Mouse (Mus musculus) right cerebral cortex, postnatal 14 days (tissue): ENCODE data around the gene Chrnb2.
A peak's percentile ranks its signal among the peaks of the same experiment; 100 is the strongest.

Experiments
- DNase-seq: peaks from one replicate; pipeline ENCODE4 v3.0.0; 2022

Chrnb2 gene

DNA sequence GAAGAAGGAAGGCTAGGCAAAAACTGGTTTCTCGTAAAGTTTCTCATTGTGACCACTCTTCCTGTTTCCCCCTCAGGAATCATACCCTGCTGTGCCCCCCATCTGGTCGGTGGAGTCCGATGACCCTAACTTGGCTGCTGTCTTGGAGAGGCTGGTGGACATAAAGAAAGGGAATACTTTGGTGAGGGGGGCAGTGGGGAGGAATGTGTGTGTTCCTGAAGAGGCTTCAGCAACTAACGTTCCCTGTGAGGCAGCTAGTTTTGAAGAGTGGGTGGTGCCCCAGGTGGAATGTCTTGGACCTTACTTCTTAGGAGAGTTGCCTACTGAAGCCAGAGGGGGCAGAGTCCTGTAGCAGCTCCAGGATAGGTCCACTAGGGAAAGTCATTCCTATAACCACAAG is 11.6 kb upstream of the Chrnb2 start:
- DNase-seq = no peak

DNA sequence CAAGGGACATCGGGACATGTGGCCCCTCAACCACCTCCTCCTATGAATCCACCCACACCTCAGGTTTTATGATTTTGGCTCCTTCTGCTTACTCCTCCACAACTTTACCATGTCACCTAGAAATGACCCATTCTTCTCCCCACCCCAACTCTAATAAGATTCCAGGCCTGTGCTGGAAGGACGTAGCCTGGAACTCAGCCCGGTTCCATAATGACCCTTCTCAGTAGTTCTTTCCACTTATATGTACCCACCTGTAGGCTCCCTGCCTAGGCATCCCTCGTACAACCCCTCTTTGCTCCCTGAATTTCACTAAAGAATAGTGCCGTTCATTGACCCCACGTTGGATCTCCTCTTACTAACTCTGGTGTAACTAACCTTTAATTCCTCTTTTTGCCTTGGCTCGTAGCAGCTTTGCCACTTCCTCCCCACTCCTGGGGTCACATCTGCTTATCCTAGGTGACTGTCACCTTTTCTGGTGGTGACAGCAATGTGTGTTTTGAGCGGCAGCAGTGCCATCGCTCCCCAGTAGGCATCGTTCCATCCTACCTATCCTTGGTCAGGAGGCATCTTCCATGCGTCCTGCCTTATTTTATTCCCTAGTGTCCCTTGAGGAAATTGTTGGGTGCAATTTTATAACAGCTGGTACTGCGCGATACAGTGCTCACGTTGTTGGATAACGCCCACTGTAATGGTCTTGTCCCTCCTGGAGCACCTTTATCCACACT is 10.0 kb upstream of the Chrnb2 start:
- DNase-seq = no peak

DNA sequence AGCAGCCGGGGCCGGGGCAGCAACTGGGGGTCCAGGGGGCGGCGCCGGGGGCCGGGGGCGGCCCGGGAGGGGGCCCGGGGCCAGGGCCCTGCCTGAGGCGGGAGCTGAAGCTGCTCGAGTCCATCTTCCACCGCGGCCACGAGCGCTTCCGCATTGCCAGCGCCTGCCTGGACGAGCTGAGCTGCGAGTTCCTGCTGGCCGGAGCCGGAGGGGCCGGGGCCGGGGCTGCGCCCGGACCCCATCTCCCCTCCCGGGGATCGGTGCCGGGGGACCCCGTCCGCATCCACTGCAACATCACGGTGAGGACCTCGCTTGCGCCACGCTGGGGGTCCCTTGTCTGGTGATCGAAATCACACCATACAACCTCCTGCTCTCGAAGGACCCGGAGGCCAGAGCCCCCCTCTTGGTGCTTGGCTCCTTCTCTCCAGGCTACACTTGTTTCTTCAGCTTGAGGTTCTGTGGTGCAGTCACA is 9.3 kb upstream of the Chrnb2 start:
- peak; percentile 45 for DNase-seq

DNA sequence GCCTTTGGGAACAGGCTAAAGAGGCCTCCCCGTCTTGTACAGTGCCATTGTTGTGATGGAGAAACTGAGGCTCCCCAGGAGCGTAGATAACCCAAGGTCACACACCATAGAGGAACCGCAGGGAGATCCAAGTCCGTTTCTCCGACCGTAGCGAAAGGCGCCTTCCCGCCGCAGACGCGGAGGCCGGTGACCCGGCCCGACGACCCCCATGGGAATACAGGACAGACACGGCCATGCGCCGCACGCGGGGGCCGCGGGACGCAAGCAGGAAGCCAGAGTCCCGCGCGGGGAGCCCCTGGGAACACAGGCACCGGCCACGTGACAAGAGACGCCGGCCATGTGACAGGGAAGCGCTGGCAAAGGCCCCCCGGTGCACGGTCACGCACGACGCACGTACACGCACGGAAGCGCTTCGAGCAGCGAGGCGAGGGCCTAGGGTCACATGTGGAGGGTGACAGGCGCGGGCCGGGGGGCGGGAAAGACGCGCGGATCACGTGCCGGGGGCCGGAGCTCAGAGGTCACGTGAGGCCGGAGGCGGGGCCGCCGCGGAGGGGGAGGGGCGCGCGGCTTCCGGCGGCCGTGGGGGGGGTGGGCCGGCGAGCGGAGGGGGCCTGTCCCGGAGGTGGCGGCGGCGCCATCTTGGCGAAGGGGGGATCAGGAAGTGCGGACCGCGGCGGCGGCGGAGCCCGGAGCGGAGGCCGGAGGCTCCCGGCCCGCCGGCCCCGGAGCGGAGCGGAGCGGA is 8.7 kb upstream of the Chrnb2 start, which contains the start of gene Ube2q1:
Gene Ube2q1 (plus strand): TSS at position 649 of the 742 bp plus-strand sequence.
- peak; percentile 98 for DNase-seq

DNA sequence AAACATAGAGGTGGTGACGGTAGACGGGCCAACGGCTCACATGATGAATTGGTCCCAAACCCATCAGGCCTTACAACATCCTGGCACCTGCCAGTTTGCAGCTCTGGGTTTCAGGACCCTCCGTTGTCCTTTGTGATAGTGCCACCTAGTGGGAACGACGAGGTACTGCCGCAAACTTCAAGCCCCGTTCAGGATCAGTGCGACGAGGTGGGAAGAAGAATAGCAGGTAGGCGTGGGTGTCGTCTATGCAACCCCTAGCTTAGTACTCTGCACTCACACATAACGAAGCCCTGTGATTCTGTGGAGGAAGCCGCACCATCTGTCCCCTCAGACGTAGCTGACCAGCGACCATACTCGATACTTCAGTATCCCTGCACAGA is 8.1 kb upstream of the Chrnb2 start:
- peak; percentile 74 for DNase-seq

DNA sequence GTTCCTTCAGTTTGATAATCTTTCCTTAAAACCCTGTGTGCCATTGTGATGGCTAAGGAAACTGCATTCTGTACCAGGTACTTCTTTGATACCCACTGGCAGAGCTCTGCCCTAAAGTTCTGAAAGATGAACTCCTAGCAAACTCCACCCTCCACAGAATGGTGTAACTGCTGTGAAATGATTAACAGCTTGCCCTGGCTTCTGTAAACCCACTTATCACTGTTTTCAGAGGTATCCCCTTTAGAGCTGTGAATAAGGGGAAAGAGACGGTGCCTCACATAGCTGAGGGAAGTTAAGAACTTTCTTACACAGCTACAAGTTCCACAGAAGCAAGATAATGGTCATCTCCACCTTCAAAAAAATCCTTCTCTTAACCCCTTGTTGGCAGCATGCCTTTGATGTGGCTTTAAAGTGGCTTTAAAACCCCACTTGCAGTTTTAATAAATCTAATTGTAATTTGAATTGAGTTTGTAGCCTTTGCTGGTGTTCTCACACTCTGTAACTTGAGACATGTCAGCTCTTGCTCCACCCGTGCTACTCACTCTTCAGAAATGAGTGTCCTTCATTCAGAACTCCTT is 6.1 kb upstream of the Chrnb2 start:
- no peak for DNase-seq

DNA sequence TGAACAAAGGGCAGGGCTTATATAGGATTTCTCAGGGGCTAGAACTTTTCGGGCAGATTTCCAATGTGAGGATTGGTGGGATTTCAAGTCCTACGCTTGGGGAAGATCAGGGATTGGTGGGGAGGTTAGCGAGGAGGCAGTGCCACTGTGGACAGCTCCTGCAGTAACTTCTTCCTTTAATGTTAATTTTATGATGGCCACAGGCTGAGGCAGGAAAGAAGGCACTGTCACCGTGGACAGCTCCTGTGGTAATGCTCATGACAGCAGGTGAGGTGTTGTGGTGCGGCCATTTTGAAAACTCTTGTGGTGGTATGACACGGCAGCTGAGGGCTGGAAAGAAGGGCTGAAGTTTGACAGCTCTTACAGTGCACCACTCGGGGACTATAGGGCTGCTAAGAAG is 5.2 kb upstream of the Chrnb2 start:
- no peak for DNase-seq

DNA sequence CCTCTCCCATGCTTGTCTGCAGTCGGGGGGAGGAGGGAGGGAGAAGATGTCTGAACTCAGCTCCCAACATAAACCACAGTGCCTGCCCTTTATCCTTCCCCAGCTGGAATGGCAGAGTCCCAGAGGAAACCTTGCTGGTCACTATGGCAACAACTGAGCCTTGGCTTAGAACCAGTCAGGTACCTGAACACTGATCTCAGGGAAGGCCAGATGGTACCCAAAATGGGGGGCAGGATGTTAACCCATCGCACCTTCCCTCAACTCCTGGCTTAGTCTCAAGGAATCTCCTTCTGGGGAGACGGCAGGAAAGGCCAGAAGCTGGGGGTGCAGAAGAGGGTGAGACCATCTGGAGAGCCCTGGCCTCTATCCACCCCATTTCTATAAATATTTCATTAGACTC is 4.6 kb downstream of the Chrnb2 start:
- DNase-seq = no peak

DNA sequence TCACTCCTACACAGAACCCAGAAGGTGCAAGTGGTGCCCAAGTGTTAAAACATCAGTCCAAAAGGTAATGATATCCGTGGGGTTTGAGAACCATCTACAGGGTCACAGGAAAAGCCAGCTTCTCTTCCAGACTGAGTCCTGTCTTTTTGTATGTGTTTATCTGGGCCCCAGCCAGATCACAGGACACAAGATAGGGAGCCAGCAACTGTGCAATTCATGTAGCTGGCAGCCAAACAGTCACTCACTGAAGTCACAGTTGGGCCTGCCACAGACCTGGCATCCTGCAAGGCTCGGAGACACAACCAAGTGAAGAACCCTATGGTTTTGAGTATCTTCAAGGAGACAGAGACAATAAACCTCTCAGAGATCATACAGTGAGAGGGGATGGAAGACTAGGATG is 6.6 kb downstream of the Chrnb2 start:
- no peak for DNase-seq

DNA sequence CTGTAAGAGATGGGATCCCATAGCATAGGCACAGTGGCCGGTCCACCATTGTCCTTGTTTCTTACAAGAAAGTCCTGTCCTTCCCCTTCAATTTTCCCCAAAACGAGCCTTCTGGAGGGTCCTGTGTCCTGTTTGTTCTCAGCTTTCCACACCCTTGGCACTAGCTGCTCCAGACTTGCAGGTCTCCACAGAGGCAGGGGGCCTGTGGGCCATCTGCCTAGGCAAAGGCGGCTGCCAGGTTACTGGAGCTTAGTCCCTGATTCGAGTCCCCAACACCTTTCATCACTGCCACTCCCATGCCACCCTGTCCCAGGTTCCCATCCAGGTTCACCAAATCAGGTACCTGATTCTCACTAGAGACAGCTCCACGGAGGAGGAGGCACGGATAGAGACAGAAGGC is 9.1 kb downstream of the Chrnb2 start:
- no peak for DNase-seq

DNA sequence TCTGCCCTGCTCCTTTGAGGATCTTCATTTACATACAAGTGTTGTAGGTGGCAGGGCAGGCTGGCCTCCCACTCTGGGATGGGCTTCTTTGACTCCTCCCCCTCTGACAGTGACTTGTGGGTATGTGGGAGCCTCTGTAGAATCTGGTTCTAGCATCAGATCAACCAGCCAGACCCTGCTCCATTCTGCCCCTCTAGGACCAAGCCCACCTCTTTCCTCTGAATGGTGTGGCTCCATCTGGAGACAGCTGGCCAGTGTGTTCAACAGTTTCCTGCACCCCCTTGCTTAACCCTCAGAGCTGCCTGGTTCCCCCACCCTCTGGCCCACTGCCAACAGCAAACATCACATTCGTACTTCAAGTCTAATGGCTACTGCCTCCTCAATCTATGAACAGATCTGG is 12.1 kb downstream of the Chrnb2 start:
- peak; percentile 32 for DNase-seq

DNA sequence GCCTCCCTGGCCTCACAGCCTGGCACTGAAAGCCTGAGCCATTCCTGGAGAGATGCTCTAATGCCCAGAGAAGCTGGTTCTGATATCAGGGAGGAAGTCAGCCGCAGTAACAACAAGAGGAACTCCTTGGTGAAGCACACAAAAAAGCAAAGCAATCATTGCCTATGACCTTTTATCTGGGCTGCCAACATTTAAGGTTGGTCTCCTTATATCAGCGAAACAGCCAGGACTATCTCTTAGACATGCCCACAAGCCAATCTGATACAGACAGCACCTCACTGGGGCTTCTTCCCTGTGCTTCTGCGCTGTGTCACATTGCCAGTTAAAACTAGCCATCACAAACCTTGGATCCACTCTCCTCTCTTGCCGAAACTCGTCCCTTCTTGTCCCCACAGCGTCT is 25.9 kb downstream of the Chrnb2 start:
- no peak for DNase-seq

DNA sequence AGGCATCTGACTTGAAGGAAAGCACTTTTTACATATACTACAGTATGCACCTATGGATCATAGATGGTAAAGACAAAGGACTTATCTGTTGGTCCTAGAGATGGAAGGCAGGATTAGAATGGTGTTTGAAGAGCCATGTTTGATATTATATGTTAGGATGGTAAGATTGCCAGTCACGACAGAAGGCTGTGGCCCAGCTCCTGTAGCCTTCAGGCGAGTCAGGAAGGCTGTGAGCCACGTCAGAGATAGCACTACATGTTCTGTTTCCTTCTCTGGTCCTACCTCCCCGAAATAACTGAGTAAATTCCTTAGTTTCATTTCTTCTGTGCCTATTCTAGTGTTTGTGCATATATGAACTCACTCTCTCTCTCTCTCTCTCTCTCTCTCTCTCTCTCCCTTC is 32.3 kb downstream of the Chrnb2 start:
- DNase-seq = no peak

DNA sequence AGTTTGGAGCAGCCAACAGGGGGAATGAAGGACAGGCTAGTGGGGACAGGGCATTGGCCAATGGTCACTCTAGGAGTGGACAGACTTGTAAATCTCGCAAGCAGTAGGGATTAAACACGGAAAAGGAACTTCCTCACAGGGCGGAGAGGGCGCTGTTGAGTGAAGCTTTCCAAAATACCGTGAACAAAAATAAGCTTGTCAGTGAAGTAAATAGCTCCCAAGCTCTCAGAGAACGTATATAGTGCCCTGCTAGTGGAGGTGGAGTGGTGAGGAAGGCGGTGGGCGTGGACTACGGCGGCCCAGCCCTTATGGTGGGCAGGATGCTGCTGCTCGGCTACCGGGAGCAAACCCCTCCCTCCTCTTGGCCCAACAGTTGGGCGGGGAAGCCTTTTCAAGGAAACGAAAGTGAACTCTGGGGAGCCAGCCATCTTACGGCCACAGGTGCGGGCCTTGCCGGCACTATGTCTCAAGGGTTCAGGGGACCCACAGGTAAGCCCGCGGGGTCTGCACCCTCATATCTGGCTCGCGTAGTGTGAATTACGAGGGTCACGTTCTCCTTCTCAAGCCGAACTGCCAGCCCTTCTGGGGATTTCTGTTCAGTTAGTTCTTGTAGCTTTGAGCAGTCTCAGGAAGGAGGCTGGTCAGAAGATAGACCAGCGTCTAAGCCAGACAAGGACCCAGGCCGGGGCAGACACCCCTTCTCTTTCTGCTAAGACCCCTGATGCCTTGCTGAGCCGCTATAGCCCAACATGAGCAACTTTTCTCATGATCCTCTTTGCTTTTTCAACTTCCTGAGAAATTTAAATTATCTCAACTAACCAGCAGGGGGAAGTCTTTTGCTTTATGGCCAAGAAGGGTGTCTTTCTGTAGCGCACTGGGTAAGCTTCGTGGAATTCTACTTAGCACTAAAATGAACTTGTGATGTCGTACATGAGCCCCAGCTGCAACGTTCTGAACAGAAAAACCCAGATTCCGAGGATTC is 33.8 kb downstream of the Chrnb2 start:
- DNase-seq = peak; percentile 49

DNA sequence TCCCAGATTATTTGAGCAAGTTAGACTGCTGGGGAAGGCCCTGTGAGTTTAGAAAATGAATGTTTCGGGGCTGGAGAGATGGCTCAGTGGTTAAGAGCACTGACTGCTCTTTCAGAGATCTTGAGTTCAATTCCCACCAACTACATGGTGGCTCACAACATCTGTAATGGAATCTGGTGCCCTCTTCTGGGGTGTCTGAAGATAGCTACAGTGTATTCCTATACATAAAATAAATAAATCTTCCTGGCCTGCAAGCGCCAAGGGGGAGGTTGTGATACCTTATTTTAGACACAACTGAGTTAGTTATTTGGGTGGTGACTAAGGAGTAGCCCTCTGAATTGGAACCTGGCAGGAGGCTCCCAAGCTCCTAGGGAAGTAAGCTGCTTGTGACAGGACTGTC is 35.6 kb downstream of the Chrnb2 start:
- no peak for DNase-seq

DNA sequence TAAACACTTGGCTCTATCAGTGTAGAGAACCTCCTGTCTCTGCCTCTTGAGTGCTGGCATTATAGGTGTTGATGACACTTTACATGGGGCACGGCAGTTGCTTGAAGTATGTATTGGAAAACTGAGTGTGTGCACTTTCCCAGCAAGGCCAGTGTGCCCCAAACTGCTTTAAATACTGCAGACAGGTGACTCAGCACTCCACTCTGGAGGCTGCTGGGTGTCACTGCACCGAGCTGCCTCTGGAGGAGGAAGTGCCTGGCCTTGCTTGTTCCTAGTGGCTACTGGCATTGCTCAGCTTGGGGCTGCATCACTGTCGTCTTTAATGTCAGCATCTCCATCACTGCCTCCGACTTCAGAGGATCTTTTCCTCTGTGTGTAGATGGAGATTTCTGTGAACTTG is 37.4 kb downstream of the Chrnb2 start:
- no peak for DNase-seq

DNA sequence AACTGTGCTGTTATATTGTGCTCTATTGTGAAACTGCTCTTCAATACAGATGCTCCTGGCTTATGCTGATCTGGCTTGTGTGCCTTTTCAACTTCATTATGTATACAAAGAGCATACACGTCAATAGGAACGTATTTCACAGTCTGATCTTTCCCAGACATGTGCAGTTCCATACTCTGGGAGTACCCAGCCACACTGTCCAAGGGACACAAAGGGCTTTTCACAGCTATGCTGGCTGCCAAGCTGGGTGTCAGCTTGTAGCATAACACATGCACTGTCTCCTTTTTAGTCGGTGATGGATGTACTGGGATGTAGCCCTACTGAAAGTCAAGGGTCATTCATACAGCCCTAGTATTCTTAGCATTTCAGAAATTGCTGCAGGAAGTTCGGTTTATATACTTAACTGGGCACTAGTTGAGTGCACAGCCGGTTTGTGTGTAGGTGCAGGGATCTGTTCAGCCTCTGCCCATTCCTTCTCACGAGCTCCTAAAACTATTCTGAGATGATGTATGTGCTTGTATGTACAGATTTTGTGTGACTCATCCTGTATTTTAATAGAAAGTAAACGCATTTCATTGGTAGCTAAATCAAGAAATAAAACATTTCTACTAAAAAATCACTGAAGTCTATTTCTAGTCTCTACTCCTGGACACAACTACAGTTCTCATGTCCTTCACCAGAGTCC is 40.9 kb downstream of the Chrnb2 start:
- DNase-seq = no peak

DNA sequence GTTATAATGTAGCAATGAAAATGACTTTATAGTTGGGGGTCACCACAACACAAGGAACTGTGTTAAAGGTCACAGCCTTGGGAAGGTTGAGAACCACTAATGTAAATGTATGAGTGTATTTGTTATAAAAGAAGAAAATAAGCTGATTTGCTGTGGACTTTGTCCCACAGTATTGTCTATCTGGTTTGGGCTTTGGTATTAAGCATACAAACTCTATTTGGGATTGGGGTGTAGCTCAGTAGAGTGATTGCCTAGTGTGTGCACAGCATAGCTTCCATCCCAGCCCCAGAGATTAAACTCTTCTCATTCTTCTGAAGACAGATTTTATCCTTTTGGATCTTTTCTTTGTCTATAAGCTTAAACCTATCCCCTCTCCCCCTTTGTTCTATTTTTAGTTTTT is 42.4 kb downstream of the Chrnb2 start:
- no peak for DNase-seq

DNA sequence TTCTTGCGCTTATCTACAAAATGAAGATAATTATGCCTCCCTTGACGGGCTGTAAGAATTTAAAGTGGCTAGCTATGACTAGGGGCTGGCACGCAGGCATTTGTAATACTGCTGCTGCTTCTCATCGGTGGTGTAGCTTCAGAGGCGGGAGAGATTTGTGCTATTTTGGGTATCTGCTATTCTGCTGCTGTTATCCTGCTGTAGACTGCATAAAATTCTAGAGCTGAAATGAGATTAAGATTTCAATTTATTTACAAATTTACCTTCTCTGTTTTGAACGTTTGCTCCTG is 48.5 kb downstream of the Chrnb2 start:
- DNase-seq = no peak

DNA sequence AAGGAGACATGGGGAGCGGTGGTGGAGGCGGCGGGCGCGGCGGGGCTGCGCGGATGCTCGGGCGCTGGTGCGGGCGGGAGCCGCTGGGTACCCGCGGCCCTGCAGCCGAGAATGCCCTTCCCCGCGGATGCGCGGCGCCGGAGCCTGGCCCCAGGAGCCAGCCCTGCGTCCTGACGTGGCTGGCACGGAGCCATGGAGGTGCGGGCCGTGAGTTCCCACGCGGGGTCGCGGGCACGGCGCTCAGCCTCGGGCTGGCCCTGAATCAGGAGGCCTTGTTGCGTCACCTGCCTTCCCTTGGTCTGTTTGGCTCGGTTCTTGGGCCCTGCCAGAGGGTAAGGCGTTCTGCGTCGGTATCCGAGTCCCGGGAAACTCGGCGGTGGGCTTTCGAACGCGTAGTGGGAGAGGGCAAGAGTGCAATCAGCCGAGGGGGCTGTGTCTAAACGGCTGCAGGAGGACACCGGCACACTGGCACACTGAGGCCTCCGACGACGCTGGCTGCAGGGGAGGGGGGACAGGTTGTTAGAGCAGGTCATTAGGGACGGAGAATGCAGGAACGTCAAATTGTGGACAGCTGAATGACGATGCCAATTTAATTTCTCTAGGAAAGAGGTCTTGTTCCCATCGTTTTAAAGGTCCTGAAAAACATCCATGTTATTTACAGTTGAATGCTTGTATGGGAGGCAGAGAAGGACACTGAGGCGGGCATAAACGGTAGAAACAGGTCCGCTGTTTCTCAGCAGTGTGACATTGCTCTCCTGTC is 49.0 kb downstream of the Chrnb2 start:
- peak; percentile 67 for DNase-seq

DNA sequence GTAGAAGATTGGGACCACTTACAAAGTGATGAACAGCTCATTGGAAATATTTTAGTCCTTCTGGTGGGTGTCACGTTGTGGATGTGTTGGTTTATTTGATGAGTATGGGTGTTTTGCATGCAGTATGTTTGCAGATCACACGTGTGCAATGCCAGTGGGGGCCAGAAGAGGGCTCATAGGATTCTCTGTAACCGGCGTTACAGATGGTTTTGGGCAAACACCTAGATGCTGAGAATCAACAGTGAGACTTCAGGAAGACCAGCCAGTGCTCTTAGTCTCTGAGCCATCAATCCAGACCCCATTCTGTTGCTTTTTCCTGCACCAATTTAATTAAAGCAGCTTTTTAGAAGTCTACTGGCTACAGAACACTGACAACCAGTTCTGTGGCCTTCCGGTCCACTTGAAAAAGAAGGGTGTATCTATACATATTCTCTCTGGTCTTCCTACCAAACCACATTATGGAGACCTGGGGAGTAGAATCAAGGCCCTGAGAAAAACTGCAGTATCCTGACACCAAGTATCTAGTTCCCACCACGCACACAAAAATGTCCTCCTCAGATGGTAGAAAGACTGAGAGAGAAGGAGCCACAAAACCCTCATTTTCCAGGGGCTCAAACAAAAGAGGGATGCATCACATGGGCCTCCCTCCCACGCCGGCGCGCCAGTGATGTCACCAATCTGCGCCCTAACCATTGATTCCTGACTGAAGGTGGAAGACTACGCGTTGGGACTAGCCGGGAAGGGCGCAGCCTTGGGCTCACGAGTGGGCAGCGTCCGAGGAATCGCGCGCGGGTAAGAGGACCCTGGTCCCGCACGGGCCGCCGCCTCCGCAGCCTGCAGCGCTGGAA is 49.8 kb downstream of the Chrnb2 start, which contains the start of gene Adar:
Gene Adar (plus strand): TSS at position 664 of the 848 bp plus-strand sequence.
- peak; percentile 92 for DNase-seq
